Comparison of ENCODE assay signal across 18 mouse cellular contexts in genomic region chr7:99313253-99313652, GRCm38 (mm10). TPM values are rescaled to one million over a fixed set of nuclear protein-coding genes. Genes with fewer than 3 reads are reported as not detected.
DNase-seq lines count a peak whose midpoint lies in the region; ATAC-seq and TF ChIP-seq lines count a peak whose summit lies in the region.
"Had no signal": no experiment of that assay in that cellular context is flagged by ENCODE, and none has a peak within 500 bp of the region (broad histone marks: within the 10 kb centered on the region; RNA-seq: fewer than 3 reads in every experiment).

No protein-coding gene starts in this region.

- no peak for TF ChIP-seq POLR2A in liver, adult 2 months (IDR thresholded peaks at IDR 0.05; ENCODE audit: extremely low read depth, insufficient read depth, low read length)

- peak; percentile 54 for DNase-seq in liver, adult 2 months (ENCODE audit: extremely low read depth, low read depth, low spot score)
- DNase-seq in liver = no peak
- no peak for DNase-seq in right cerebral cortex, postnatal 14 days
- DNase-seq in right cerebral cortex, postnatal 25 days = no peak
- DNase-seq in layer of hippocampus, adult 8-10 months (ENCODE audit: low spot score in 2 of 2) = no peak
- DNase-seq: cerebellum, adult 8-10 months; gastrocnemius, postnatal 36 days; kidney, adult 11 months; kidney, postnatal 4 days; right cerebral cortex, postnatal 4 days; thymus, postnatal 14 days had no signal

- no peak overlapping the region for H3K9ac ChIP-seq in liver, adult 2 months (ENCODE audit: low read depth, low read length)
- H3K9ac ChIP-seq in forebrain, embryonic 13.5 days = peak overlapping the region; percentile 41; the same call in 1 of the 2 replicates
- H3K9ac ChIP-seq in hindbrain, embryonic 16.5 days (ENCODE audit: low read depth, low read length) = no peak overlapping the region; the same call in 1 of the 2 replicates
- no peak overlapping the region for H3K9ac ChIP-seq in neural tube, embryonic 12.5 days
- H3K9ac ChIP-seq: embryonic facial prominence, embryonic 13.5 days; liver, embryonic 15.5 days had no signal

- no peaks in the 10 kb centered on the region for H3K27me3 ChIP-seq in liver, adult 2 months (ENCODE audit: control insufficient read depth, insufficient read depth, low read length)
- no peaks in the 10 kb centered on the region for H3K27me3 ChIP-seq in forebrain, embryonic 13.5 days
- H3K27me3 ChIP-seq in hindbrain, embryonic 16.5 days (replicated peaks; ENCODE audit: control insufficient read depth, insufficient read depth, low read length) = no peaks in the 10 kb centered on the region
- H3K27me3 ChIP-seq in neural tube, embryonic 12.5 days (replicated peaks) = no peaks in the 10 kb centered on the region

- H3K79me2 ChIP-seq in liver, adult 2 months (ENCODE audit: control insufficient read depth, insufficient read depth, low read length) = no peaks in the 10 kb centered on the region

- TF ChIP-seq CTCF in liver, adult 2 months (IDR thresholded peaks at IDR 0.05; ENCODE audit: low read depth, low read length) = no peak

- H3K4me1 ChIP-seq in liver, adult 2 months (ENCODE audit: control insufficient read depth, insufficient read depth, low read length) = no peaks in the 10 kb centered on the region
- peaks cover 36% of the 10 kb centered on the region for H3K4me1 ChIP-seq in forebrain, embryonic 13.5 days
- peaks cover 26% of the 10 kb centered on the region for H3K4me1 ChIP-seq in hindbrain, embryonic 16.5 days (ENCODE audit: control insufficient read depth, insufficient read depth, low read depth, low read length)
- peaks cover 34% of the 10 kb centered on the region for H3K4me1 ChIP-seq in neural tube, embryonic 12.5 days

- H3K36me3 ChIP-seq in liver, adult 2 months (ENCODE audit: control insufficient read depth, insufficient read depth, low read length) = no peaks in the 10 kb centered on the region
- peaks cover 29% of the 10 kb centered on the region for H3K36me3 ChIP-seq in forebrain, embryonic 13.5 days (ENCODE audit: poor library complexity, severe bottlenecking)
- H3K36me3 ChIP-seq in hindbrain, embryonic 16.5 days (ENCODE audit: control insufficient read depth, insufficient read depth, low read length) = peaks cover 17% of the 10 kb centered on the region
- H3K36me3 ChIP-seq in neural tube, embryonic 12.5 days = peaks cover 23% of the 10 kb centered on the region
- H3K36me3 ChIP-seq: embryonic facial prominence, embryonic 13.5 days; G1E; liver, embryonic 15.5 days had no signal

- no peaks in the 10 kb centered on the region for H3K9me3 ChIP-seq in forebrain, embryonic 13.5 days (replicated peaks)
- H3K9me3 ChIP-seq in hindbrain, embryonic 16.5 days (ENCODE audit: control insufficient read depth, low read length) = no peaks in the 10 kb centered on the region
- no peaks in the 10 kb centered on the region for H3K9me3 ChIP-seq in neural tube, embryonic 12.5 days
- H3K9me3 ChIP-seq: embryonic facial prominence, embryonic 13.5 days; G1E; liver, embryonic 15.5 days; megakaryocyte, embryonic 14.5 days had no signal

- no peak overlapping the region for H3K4me3 ChIP-seq in liver, adult 2 months (ENCODE audit: insufficient read depth, low read depth, low read length)
- H3K4me3 ChIP-seq in forebrain, embryonic 13.5 days = no peak overlapping the region
- H3K4me3 ChIP-seq in hindbrain, embryonic 16.5 days (ENCODE audit: low read length) = no peak overlapping the region
- H3K4me3 ChIP-seq in neural tube, embryonic 12.5 days = no peak overlapping the region
- H3K4me3 ChIP-seq: embryonic facial prominence, embryonic 13.5 days; liver, embryonic 15.5 days; megakaryocyte, embryonic 14.5 days had no signal

- no peak for ATAC-seq in forebrain, embryonic 13.5 days
- ATAC-seq in hindbrain, embryonic 16.5 days = no peak
- no peak for ATAC-seq in neural tube, embryonic 12.5 days (ENCODE audit: low FRiP score, low read depth)

- H3K4me2 ChIP-seq in forebrain, embryonic 13.5 days = peak overlapping the region; percentile 26
- H3K4me2 ChIP-seq in hindbrain, embryonic 16.5 days (ENCODE audit: low read length) = no peak overlapping the region; the same call in 1 of the 2 replicates
- H3K4me2 ChIP-seq in neural tube, embryonic 12.5 days (replicated peaks) = no peak overlapping the region
- H3K4me2 ChIP-seq: embryonic facial prominence, embryonic 13.5 days; liver, embryonic 15.5 days had no signal

- H3K27ac ChIP-seq in liver, adult 2 months (replicated peaks; ENCODE audit: insufficient read depth, low read depth, low read length) = no peak overlapping the region
- peak overlapping the region; percentile 93 for H3K27ac ChIP-seq in forebrain, embryonic 13.5 days
- H3K27ac ChIP-seq in hindbrain, embryonic 16.5 days (ENCODE audit: low read depth, low read length) = peak overlapping the region; percentile 77
- H3K27ac ChIP-seq in neural tube, embryonic 12.5 days = 0 out of 2 replicates have a peak overlapping the region, but pooled peaks have one; percentile 60
- H3K27ac ChIP-seq: embryonic facial prominence, embryonic 13.5 days; liver, embryonic 15.5 days had no signal

- WGBS in liver, adult 2 months = 72% methylated on average over 8 of the region's 8 CpGs
- 55% methylated on average over 8 of the region's 8 CpGs for WGBS in forebrain, embryonic 13.5 days
- WGBS in hindbrain, embryonic 16.5 days = 38% methylated on average over 8 of the region's 8 CpGs
- WGBS in neural tube, embryonic 12.5 days = 53% methylated on average over 8 of the region's 8 CpGs

RNA-seq across cellular contexts. Expression of gene Serpinh1, which starts 39.8 kb away (rescaled TPM):
- total RNA-seq in liver, adult 2 months (2014; rRNA removed) = 16.2 and 22.2 TPM in 2 replicates
- polyA plus RNA-seq in liver, adult 2 months (2012; rRNA removed) = 11.7 and 14.5 TPM in 2 replicates
- polyA plus RNA-seq in forebrain, embryonic 13.5 days (2015; fragmentation: Nextera tagmentation; extraction: Ambion mirVana) = 261 and 291 TPM in 2 replicates
- polyA plus RNA-seq in hindbrain, embryonic 16.5 days (2015; fragmentation: Nextera tagmentation; extraction: Ambion mirVana) = 261 and 355 TPM in 2 replicates
- polyA plus RNA-seq in neural tube, embryonic 12.5 days (2016; fragmentation: Nextera tagmentation; extraction: Ambion mirVana) = 640 and 651 TPM in 2 replicates
- 10 to 100 TPM; 16.8 to 24.1 (median 21.3) TPM for total RNA-seq in layer of hippocampus, adult 8-10 months (2022)
- polyA plus RNA-seq: G1E had no signal

RNA-seq across cellular contexts. Expression of gene Map6, which starts 46.0 kb away (rescaled TPM):
- total RNA-seq in liver, adult 2 months (2014; rRNA removed) = not detected in 2 replicates
- 0.04 TPM in 1 of 2 replicates, not detected in the other for polyA plus RNA-seq in liver, adult 2 months (2012; rRNA removed)
- 46.9 and 51.3 TPM in 2 replicates for polyA plus RNA-seq in forebrain, embryonic 13.5 days (2015; fragmentation: Nextera tagmentation; extraction: Ambion mirVana)
- polyA plus RNA-seq in hindbrain, embryonic 16.5 days (2015; fragmentation: Nextera tagmentation; extraction: Ambion mirVana) = 127 and 137 TPM in 2 replicates
- polyA plus RNA-seq in neural tube, embryonic 12.5 days (2016; fragmentation: Nextera tagmentation; extraction: Ambion mirVana) = 86.6 and 96.9 TPM in 2 replicates
- 100 to 1,000 TPM; 101 to 108 (median 106) TPM for total RNA-seq in layer of hippocampus, adult 8-10 months (2022)
- polyA plus RNA-seq: G1E had no signal

Comparison
In these comparisons a context has a peak if more than half of its experiments do, and no peak if none do; other contexts are left out.
1. RNA of gene Serpinh1, which starts 39.8 kb away (polyA plus RNA-seq): 640 to 651 TPM in neural tube, embryonic 12.5 days, 261 to 355 TPM in hindbrain, embryonic 16.5 days and 261 to 291 TPM in forebrain, embryonic 13.5 days; 11.7 to 14.5 TPM in liver, adult 2 months; every median in the first group is over 10 times any median in the second.
2. RNA of gene Map6, which starts 46.0 kb away (polyA plus RNA-seq): 127 to 137 TPM in hindbrain, embryonic 16.5 days, 86.6 to 96.9 TPM in neural tube, embryonic 12.5 days and 46.9 to 51.3 TPM in forebrain, embryonic 13.5 days; 0.04 TPM in liver, adult 2 months; every median in the first group is over 10 times any median in the second.